Mouse (Mus musculus) testis, postnatal 10 days (tissue): ENCODE measurements around the gene Rnf5.

Source experiments
- DNase-seq: peaks from one replicate; pipeline ENCODE4 v3.0.0; 2021; ENCODE audit warnings: low spot score

Rnf5 gene

DNA sequence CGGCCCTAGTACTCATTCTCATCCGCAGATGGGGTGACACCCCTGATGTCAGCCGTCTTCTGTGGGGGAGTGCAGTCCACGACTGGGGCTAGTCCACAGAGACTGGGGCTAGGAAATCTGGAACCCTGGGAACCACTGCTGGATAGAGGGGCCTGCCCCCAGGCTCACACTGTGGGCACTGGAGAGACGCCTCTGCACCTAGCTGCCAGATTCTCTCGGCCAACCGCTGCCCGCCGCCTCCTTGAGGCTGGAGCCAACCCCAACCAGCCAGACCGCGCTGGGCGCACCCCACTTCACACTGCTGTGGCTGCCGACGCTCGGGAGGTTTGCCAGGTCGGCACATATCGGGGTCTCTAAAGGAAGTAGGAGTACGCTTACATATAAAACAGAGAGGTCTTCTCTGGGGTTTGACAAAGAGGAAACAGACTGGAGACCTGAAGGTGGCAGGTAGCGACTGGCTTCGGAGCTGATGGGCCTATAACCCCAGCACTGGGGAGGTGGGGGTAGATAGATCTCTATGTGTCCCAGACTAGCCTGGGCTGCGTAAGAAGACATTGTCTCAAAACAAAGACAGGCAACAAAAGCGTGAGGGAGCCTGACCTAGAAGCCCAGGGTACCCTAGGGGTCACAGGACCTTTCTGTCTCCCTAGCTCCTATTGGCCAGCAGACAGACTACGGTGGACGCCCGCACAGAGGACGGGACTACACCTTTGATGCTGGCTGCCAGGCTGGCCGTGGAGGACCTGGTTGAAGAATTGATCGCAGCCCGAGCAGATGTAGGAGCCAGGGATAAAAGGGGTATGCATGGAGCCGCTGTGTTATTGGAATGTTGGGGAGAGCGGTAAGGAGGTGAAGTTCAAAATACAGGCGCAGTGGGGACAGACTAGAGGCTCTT lies 17.4 kb downstream of the Rnf5 start:
- DNase-seq: peak; percentile 49

DNA sequence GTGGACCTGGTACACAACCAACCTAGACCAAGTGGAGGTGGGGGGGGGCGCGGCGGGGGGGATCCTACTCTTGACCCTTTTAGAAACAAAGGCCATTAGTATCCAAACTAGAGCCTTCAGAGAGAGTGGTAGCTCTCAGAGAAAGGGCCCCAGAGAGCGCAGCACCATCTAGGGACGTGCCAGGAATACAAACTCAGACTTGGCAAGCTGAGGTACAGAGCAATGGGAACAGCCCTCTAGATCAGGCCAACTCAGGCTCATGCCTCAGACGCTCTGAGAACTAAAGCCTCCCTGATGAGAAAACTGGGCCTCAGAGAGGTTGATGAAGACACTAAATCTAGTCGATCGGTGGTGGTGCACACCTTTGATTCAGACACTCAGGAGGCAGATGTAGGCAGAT lies 18.4 kb downstream of the Rnf5 start:
- DNase-seq: no peak

DNA sequence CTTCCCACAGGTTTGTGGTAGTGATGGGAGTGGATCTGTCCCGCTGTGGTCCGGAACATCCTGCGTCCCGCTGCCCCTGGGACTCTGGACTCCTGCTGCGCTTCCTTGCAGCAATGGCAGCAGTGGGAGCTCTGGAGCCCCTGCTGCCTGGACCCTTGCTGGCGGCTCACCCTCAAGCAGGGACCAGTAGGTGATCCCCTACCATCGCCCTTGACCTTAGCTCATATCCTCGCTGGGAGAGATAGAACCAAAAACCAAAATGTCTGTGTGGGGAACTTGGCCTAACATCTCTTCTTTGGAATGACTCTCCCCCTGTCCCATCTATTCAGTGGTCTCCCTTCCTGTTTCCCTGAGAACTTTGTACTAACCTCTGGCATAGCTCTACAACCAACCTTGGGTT lies 19.7 kb downstream of the Rnf5 start:
- no peak for DNase-seq

DNA sequence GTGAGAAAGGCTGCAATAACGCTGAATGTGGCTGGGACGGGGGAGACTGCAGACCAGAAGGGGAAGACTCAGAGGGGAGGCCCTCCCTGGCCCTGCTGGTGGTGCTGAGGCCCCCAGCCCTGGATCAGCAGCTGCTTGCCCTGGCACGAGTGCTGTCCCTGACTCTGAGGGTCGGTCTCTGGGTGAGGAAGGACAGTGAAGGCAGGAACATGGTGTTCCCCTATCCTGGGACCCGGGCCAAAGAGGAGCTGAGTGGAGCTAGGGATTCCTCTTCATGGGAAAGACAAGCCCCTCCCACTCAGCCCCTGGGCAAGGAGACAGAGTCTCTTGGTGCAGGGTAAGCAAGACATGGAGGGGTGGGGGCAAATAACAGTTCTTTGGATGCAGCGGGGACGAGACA lies 20.1 kb downstream of the Rnf5 start:
- DNase-seq: peak; percentile 94

DNA sequence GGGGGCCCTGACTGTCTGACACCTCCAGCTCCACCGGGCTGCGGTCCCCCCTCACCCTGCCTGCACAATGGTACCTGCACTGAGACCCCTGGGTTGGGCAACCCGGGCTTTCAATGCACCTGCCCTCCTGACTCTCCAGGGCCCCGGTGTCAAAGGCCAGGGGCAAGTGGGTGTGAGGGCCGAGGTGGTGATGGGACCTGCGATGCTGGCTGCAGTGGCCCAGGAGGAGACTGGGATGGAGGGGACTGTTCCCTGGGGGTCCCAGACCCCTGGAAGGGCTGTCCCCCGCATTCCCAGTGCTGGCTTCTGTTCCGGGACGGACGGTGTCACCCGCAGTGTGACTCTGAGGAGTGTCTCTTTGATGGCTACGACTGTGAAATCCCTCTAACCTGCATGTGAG lies 21.0 kb downstream of the Rnf5 start:
- no peak for DNase-seq

DNA sequence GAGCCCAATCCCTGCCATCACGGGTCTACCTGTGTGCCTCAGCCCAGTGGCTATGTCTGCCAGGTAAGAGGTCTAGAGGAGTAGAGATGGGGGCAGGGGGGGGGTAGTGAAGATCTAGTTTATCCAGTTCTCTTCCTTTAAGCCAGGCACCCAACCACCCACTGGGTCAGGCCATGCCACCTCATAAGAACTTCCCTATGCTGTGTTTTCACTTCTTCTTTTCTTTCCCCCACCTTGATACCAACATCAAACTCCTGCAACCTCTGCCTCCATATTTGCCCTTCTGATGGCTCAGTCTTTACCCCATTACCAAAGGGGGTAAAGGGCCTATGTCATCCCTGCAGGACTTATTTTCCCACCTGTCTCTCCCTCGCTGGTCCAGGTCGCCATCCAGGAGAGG lies 25.4 kb downstream of the Rnf5 start:
- no peak for DNase-seq

DNA sequence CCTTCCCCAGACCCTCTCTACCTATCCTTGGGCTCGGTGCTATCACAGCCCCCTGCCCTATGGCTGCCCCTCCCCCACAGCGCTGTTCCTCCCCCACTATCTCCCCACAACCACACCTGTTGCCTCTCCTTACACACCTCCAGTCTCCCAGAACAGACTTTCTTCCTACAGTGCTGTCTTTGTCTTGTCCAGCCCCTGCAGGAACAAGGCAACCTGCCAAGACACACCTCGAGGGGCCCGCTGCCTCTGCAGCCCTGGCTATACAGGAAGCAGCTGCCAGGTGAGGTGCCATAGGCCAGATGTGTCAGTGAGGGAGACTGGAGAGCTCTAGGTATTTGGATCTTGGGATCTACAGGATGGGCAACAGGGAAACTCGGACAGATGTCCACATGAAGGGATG lies 26.9 kb downstream of the Rnf5 start:
- no peak for DNase-seq

DNA sequence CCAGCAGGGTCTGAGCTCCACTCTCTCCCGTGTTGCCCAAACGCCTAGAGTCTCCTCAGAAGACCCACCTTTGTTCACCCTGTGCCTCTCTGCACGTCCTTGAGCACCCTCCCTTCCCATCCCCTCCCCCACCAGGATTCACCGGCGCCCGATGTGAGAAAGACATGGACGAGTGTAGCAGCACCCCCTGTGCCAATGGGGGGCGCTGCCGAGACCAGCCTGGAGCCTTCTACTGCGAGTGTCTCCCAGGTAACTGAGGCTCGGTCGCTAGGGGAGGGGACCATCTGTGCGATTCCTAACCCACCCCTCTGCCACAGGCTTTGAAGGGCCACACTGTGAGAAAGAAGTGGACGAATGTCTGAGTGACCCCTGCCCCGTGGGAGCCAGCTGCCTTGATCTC lies 31.1 kb downstream of the Rnf5 start:
- DNase-seq: peak; percentile 69

DNA sequence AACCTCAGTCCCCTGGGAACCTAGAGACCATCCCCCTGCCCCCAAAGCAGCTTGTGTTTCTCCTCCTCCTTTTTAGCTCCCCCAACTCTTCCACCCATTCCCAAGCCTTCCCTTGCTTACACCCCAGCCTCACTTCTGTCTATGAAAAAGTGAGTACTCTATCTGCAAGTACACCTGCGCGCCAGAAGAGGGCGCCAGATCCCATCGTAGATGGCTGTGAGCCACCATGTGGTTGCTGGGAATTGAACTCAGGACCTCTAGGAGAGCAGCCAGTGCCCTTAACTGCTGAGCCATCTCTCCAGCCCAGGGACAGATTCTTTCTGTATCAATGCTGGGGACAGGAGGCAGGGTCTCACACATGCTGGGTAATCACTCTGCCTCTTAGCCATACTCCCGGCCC lies 31.6 kb downstream of the Rnf5 start:
- peak; percentile 40 for DNase-seq

DNA sequence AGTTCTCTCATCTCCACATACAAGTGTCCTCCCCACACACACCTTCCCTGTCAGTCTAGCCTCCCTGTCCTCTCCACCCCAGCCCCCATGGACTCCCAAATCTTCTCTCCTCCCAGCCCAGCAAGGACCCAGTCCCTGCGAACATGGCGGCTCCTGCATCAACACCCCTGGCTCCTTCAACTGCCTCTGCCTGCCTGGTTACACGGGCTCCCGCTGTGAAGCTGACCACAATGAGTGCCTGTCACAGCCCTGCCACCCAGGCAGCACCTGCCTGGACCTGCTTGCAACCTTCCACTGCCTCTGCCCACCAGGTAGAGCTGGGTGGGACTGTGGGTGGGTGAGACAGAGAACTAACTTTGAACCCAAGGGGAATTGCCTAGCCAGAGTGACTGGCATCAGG lies 33.6 kb downstream of the Rnf5 start:
- no peak for DNase-seq

DNA sequence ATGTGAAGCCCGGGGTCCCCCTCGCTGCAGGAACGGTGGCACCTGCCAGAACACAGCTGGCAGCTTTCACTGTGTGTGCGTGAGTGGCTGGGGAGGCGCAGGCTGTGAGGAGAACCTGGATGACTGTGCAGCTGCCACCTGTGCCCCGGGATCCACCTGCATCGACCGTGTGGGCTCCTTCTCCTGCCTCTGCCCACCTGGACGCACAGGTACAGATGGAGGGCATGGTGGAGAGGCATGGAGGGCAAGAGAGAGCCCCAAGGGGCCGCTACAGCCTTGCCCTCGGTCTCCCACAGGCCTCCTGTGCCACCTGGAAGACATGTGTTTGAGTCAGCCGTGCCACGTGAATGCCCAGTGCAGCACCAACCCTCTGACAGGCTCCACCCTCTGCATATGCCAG lies 35.1 kb downstream of the Rnf5 start:
- DNase-seq: no peak

DNA sequence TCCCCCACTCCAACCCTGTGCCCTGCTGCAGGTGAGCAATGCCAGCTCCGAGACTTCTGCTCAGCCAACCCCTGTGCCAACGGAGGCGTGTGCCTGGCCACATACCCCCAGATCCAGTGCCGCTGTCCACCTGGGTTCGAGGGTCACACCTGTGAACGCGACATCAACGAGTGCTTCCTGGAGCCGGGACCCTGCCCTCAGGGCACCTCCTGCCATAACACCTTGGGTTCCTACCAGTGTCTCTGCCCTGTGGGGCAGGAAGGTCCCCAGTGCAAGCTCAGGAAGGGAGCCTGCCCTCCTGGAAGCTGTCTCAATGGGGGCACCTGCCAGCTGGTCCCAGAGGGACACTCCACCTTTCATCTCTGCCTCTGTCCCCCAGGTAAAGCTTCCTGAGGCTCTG lies 36.2 kb downstream of the Rnf5 start:
- DNase-seq: peak; percentile 40

DNA sequence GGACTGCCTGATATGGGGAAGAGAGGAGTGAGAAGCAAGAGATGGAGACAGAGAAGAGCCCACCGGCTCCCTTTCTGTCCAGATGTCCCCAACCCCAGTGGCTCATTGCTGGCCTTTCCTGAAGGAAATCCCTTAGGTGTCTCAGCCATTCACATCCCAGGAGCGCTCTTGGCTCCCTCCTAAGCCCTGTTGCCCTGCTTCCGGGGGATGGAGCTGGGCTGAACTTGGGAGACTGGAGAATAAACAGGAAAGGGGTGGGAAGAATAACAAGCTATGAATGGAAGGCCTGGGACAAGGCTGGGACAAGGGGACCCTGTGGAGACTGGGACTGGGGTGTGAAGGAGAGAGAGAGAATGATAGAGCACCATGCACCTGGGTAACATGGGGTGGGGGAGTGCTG lies 38.7 kb downstream of the Rnf5 start:
- no peak for DNase-seq

DNA sequence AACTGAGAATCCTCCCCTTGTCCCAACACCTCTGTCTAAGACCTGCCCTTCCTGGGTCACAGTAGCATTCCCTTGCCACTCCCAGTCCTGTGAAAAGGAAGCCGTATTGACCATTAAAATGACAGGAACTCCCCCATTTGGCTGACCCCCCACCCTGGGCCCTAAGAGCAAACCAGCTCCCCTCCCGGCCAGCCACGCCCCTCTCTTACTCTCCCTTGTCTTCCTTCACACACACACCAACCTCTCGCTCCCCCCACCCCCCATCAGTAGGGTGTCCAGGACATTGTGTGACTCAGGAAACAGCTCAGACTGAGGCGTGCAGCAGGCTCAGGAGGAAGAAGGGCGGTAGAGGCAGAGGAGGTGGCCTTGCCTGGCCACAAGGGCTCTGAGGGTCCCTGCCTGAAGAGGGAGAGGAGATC lies 39.5 kb downstream of the Rnf5 start, which contains the start of gene Notch4:
Notch4 (plus strand) TSS at position 266 of the 419 bp plus-strand sequence.
- no peak for DNase-seq

DNA sequence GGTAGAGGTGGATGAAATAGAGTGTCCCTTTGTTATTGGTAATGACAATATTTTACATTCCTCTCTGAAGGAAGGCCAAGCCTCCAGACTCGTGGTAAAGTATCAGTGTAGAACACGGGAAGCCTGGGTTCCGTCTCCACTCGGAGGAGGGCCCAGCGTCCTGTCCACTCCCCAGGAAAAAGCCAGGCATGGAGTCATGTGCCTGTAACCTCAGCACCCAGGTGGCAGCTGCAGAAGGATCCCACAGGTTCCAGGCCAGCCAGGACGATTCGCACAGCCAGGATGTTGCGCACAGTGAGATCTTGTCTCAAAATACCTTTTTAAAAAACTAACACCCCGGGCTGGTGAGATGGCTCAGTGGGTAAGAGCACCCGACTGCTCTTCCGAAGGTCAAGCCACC lies 40.1 kb downstream of the Rnf5 start:
- no peak for DNase-seq

DNA sequence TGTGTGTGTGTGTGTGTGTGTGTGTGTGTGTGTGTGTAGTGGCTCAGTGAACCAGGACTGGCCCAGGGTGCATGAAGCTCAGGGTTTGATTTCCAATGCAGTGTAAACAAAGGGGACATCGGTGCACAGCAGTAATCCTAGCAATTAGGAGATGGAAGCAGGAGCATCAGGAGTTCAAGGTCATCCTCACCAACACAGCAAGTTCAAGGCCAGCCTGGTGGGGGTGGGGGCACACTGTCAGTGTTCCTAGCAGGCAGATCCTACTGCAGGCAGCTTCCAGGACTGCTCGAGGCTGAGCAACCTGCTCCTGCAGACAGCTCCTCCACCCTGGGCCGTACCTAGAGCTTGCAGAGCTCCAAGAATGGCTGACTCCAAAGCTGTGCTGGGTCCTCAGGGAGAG lies 40.9 kb downstream of the Rnf5 start:
- DNase-seq: no peak

DNA sequence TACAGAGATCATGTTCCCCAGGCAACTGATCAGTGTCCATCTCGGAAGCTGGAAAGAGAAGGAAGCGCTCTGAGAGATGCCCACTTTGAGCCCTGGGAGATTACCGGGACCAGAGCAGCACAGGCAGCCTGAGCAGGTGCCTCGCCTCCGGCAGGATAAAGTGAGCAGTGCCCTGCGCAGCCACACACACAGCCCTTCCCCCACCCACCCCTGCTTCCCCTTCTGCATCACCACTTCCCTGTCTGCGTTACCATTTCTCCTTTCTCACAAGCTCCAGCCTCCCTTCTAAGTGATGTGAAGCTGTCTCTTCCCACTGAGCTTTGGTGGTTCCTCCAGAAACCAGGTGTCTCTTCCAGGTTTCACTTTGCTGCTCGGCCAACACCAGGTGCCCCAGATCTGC lies 42.3 kb downstream of the Rnf5 start:
- no peak for DNase-seq

DNA sequence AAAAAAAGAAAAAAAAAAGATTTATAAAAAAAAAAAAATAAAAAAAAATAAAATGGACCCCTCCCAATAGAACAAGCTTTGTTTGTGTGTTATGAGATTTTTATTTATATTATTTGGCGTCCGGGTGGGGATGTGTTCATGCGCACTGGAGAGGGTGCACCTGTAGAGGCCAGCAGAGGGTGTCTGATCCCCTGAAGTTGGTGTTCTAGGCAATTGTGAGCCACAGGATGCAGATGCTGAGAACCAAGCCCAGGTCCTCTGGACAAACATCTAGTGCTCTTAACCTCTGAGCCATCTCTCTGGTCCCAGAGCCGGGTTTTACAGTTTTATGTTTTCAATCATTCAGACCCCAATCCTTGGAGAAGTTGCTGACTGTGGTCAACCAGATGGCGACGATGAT lies 43.1 kb downstream of the Rnf5 start:
- no peak for DNase-seq

DNA sequence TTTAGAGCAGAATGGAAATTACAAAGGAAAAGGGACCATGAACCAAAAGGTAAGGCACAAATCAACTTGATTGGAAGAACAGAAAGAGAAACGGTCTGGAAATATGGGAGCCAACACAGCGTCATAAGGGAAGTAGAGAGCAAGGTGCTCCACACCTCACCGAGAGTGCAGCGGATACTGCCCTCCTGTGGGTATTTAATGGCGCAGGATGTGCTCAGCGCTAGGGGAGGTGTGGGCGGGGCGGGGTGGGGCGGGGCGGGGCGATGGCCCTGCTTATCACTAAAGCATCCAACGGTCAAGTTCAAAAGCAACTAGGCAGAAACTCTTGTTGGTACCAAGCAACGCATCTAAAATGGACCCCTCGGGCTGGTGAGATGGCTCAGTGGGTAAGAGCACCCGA lies 43.6 kb downstream of the Rnf5 start:
- no peak for DNase-seq

DNA sequence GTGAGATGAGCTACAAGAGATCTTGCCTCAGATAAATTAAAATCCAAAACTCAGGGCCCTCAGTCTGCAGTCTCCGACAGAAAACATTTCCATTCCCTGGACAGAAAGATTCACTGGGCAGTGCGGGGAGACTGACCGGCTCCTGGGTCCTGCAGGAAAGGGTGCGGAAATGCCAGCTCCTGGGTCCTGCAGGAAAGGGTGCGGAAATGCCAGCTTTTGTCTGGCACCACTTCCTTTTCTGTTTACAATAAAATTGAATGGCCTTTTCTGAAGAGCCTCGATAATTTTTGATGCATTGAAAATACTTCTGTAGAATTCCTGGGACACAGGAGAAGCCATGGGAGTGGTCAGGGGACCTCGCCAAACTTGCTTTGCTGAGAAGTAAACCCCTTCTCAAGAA lies 44.4 kb downstream of the Rnf5 start:
- DNase-seq: no peak

DNA sequence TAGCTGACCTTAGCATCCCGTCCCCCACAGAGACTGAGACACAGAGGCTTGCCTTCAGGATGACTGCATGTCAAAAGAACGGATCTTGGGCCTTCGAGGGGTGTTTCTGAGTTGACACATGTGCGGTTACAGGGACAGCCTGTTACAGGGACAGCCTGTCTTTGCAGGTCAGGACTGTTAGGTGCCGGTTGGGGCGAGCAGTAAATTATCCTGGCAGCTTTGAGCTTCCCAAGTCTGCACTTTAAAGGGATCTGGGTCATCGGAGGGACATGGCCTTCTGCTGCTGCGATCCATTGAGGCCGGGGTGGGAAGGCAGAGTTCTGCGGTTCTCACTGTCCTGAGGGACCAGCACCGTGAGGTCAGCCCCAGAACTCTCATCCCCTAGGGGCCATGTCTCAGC lies 46.1 kb downstream of the Rnf5 start:
- no peak for DNase-seq

DNA sequence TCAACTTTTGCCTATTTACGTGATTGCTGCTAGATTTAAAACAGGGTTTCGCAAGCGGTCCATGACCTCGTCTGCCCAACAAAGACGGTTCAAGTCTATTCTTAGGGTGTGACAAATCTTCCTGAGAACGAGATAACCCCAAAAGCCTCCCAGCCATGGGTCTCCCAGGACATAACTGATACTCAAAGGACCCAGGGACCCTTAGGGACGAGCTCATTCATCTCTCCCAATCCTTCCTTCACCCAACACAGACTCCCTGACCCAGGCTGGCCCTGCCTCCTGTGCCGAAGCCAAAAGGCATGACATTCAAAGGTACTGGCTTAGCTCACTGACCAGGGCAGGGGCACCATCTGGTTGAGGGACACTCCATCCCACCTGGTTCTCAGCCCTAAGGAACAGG lies 47.1 kb downstream of the Rnf5 start:
- DNase-seq: no peak

DNA sequence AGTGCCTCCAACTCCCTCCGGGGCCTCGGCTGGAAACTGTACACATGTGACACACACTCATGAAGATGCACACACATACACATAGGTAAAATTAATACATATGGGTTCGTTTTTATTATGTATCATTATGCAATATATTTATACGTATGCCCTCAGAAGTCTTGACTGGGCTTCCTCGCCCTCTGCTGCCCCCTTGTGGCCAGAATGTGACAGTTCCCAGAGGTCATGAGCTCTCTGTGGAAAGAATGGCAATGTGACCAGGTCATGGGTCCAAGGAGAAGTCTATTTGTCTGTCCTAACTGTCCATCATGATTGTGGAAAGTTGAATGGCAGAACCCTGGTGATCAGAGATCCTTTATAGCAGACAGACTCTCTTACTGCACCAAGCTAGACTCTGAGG lies 48.0 kb downstream of the Rnf5 start:
- DNase-seq: peak; percentile 91
